Mouse (Mus musculus) CH12.LX (cell line): Measurements from ENCODE around the gene Tfap4. TPM values are rescaled to one million over a fixed set of nuclear protein-coding genes. Genes with fewer than 3 reads are reported as not detected.

Experiments
- DNase-seq: peaks from one replicate; pipeline ENCODE4 v3.0.0-alpha.2; 2013; ENCODE audit errors: extremely low read depth
- H3K27ac ChIP-seq: 2 replicates; pipeline ENCODE4 v1.5.1; 2012; ENCODE audit warnings: low read depth, mild to moderate bottlenecking, control low read depth, moderate library complexity; ENCODE audit not compliant: insufficient read depth
- H3K27me3 ChIP-seq: replicated peaks from 2 replicates; pipeline ENCODE3; 2012; ENCODE audit warnings: inconsistent platforms
- H3K36me3 ChIP-seq, 2 experiments: replicated peaks in 1 of 2; 2 replicates each; pipeline versions ENCODE3 to v1.6.1; 2012; ENCODE audit warnings: inconsistent platforms in 1 of 2, low read length in 1 of 2, mild to moderate bottlenecking in 1 of 2, mixed read lengths in 1 of 2, moderate library complexity in 1 of 2; ENCODE audit not compliant: control insufficient read depth in 1 of 2, insufficient read depth in 1 of 2
- H3K4me1 ChIP-seq, 2 experiments: 2 replicates each; pipeline ENCODE4 v1.6.1; 2012; ENCODE audit warnings: inconsistent platforms in 1 of 2, moderate library complexity in 1 of 2; ENCODE audit not compliant: insufficient read depth in 2 of 2, control insufficient read depth in 1 of 2
- H3K4me2 ChIP-seq: 2 replicates; pipeline ENCODE4 v1.6.1; 2012; ENCODE audit warnings: low read depth, mild to moderate bottlenecking, control low read depth; ENCODE audit not compliant: poor library complexity, insufficient read depth, severe bottlenecking
- H3K4me3 ChIP-seq, 3 experiments: fragments of 150-350 bp in 1 of 3; sonication (generic) in 1 of 3; replicated peaks in 1 of 3; 2 replicates each; pipeline versions ENCODE3 to v1.5.1; 2011 to 2012; ENCODE audit warnings: low read depth in 2 of 3, low read length in 2 of 3, mild to moderate bottlenecking in 2 of 3, moderate library complexity in 2 of 3, control low read depth in 1 of 3, improper control_type of control experiment in 1 of 3, inconsistent platforms in 1 of 3, mixed read lengths in 1 of 3; ENCODE audit not compliant: poor library complexity in 1 of 3
- H3K79me2 ChIP-seq: replicated peaks from 2 replicates; pipeline ENCODE4 v1.6.1; 2012; ENCODE audit warnings: mild to moderate bottlenecking, moderate library complexity; ENCODE audit not compliant: control insufficient read depth, poor library complexity, insufficient read depth, severe bottlenecking; ENCODE audit errors: extremely low read depth
- H3K9ac ChIP-seq: 2 replicates; pipeline ENCODE4 v1.6.1; 2012; ENCODE audit warnings: low read depth, mild to moderate bottlenecking, control low read depth, moderate library complexity; ENCODE audit not compliant: insufficient read depth
- H3K9me3 ChIP-seq: replicated peaks from 2 replicates; pipeline ENCODE3; 2012; ENCODE audit warnings: low read length, inconsistent platforms, mixed read lengths
- CHD1 ChIP-seq: IDR thresholded peaks from 2 replicates; pipeline ENCODE4 v1.6.1; 2012; ENCODE audit warnings: low read depth, low read length, improper control_type of control experiment, inconsistent platforms
- CHD2 ChIP-seq: IDR thresholded peaks from 2 replicates; pipeline ENCODE4 v1.6.1; 2011; ENCODE audit warnings: low read length, improper control_type of control experiment
- E2F4 ChIP-seq: IDR thresholded peaks from 2 replicates; pipeline ENCODE4 v1.6.1; 2011; ENCODE audit warnings: low read depth, low read length, improper control_type of control experiment; ENCODE audit not compliant: insufficient replicate concordance
- ETS1 ChIP-seq: conservative IDR thresholded peaks from 2 replicates; pipeline ENCODE4 v1.6.1; 2012; ENCODE audit warnings: low read depth, mild to moderate bottlenecking, inconsistent platforms, low read length, improper control_type of control experiment, moderate library complexity
- GABPA ChIP-seq: IDR thresholded peaks from 2 replicates; pipeline ENCODE4 v1.6.1; 2012; ENCODE audit warnings: low read depth, low read length, improper control_type of control experiment, inconsistent platforms; ENCODE audit not compliant: insufficient replicate concordance
- IRF4 ChIP-seq: IDR thresholded peaks from 2 replicates; pipeline ENCODE4 v1.6.1; 2014; ENCODE audit warnings: low read depth, mild to moderate bottlenecking, inconsistent platforms, low read length, improper control_type of control experiment
- MAFK ChIP-seq: IDR thresholded peaks from 2 replicates; pipeline ENCODE4 v1.6.1; 2011; ENCODE audit warnings: low read length, improper control_type of control experiment; ENCODE audit not compliant: insufficient replicate concordance
- MAX ChIP-seq: IDR thresholded peaks from 2 replicates; pipeline ENCODE4 v1.6.1; 2011; ENCODE audit warnings: low read length, improper control_type of control experiment
- MAZ ChIP-seq: IDR thresholded peaks from 2 replicates; pipeline ENCODE4 v1.6.1; 2012; ENCODE audit warnings: low read depth, mild to moderate bottlenecking, inconsistent platforms, low read length, improper control_type of control experiment, moderate library complexity
- MEF2A ChIP-seq: IDR thresholded peaks from 2 replicates; pipeline ENCODE4 v1.6.1; 2014; ENCODE audit warnings: low read depth, mild to moderate bottlenecking, inconsistent platforms, low read length, improper control_type of control experiment, borderline replicate concordance
- MXI1 ChIP-seq: IDR thresholded peaks from 2 replicates; pipeline ENCODE4 v1.6.1; 2011; ENCODE audit warnings: mild to moderate bottlenecking, low read depth, low read length, improper control_type of control experiment
- MYC ChIP-seq: IDR thresholded peaks from 2 replicates; pipeline ENCODE4 v1.6.1; 2011; ENCODE audit warnings: low read depth, mild to moderate bottlenecking, improper control_type of control experiment, low read length
- PAX5 ChIP-seq: IDR thresholded peaks from 2 replicates; pipeline ENCODE4 v1.6.1; 2012; ENCODE audit warnings: low read length, inconsistent platforms, mixed read lengths
- POLR2AphosphoS2 ChIP-seq: IDR thresholded peaks from 2 replicates; pipeline ENCODE4 v1.6.1; 2011; ENCODE audit warnings: low read depth, low read length, improper control_type of control experiment
- RCOR1 ChIP-seq: conservative IDR thresholded peaks from 2 replicates; pipeline ENCODE4 v1.6.1; 2012; ENCODE audit warnings: low read depth, mild to moderate bottlenecking, inconsistent platforms, low read length, improper control_type of control experiment
- TBP ChIP-seq: conservative IDR thresholded peaks from 2 replicates; pipeline ENCODE4 v1.6.1; 2011; ENCODE audit warnings: low read depth, low read length, improper control_type of control experiment
- USF2 ChIP-seq: conservative IDR thresholded peaks from 2 replicates; pipeline ENCODE4 v1.6.1; 2011; ENCODE audit warnings: low read depth, low read length, improper control_type of control experiment
- ZKSCAN1 ChIP-seq: IDR thresholded peaks from 2 replicates; pipeline ENCODE4 v1.6.1; 2012; ENCODE audit warnings: low read depth, inconsistent platforms, low read length, improper control_type of control experiment, borderline replicate concordance
- ZMIZ1 ChIP-seq: IDR thresholded peaks from 2 replicates; pipeline ENCODE4 v1.6.1; 2012; ENCODE audit warnings: low read depth, mild to moderate bottlenecking, inconsistent platforms, low read length, improper control_type of control experiment
- dilution Hi-C: fragments of 300-500 bp; cut with MboI; formaldehyde crosslinking; loops from 2 replicates; pipeline ENCODE4 v1.14.3; 2020; ENCODE audit warnings: low sequenced_read_pairs; ENCODE audit not compliant: extremely low pct_unique_long_range_greater_than_20kb, extremely low pct_ligation_motif_present
- in situ Hi-C: fragments of 300-500 bp; cut with MboI; formaldehyde crosslinking; loops from 3 replicates; pipeline ENCODE4 v1.14.3; 2019; ENCODE audit warnings: low sequenced_read_pairs, low pct_ligation_motif_present, low pct_unique_long_range_greater_than_20kb, mixed read lengths
- polyA plus RNA-seq: library from polyadenylated mRNA; unstranded; fragments of >175 nt; gene quantifications from 2 replicates; pipeline ENCODE4 v1.2.1, GENCODE M21; 2012; ENCODE audit warnings: low read depth; ENCODE audit not compliant: insufficient read length
- total RNA-seq, 2 experiments: library from RNA; depleted of rRNA; stranded (reverse); fragments of 300-350 nt in 1 of 2; fragments of >200 nt in 1 of 2; gene quantifications; 2 replicates each; pipeline ENCODE4 v1.2.3; 2012 to 2014

Gene Tfap4
- total and polyA plus RNA-seq, 3 experiments = 23.5 to 43.3 (median 24.0) TPM

DNA sequence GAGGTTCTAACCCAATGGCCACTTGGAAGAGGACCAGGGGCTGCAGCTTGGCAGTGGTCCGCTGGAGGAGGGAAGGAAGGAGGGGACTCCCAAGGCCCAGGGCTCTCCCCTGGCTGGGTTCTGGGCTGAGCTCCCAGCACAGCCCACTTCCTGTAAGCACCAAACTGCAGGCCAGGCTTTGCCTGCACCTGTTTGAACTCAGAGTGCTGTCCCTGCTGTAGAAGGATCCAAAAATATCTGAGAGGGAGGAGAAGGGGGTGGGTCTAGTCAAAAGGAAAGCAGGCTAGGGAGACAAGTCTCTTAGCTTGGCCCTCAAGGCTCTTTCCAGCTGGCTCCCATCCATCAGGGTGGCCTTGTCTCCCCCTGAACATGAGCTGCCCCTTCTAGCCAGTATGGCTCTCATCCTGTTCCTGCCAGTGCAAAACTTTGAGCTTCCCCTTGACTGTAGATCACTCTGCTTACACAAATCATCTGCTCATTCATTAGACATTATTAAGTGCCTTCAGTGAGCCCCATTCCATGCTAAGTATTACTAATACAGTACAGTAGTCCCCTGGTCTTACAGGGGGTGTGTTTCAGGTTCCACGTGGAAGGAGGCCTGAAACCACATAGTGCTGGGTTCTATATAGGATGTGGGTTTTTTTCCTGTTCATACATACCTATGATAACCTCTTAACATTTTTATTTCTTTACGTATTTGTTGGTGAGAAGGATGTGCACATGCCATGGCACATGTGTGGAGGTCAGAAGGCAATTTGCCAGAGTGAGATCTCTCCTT is 46.8 kb downstream of the Tfap4 start (continued):
- TF ChIP-seq RCOR1 (no peak), MXI1 (peak; percentile 61), TBP (peak; percentile 60; the same call in 1 of the 2 replicates), ETS1 (peak; percentile 75), ZKSCAN1 (no peak), MAZ (no peak), CHD1 (0 out of 2 replicates have a peak, but pooled peaks have one; percentile 22), MYC (no peak), ZMIZ1 (no peak)
- TF ChIP-seq, all 38 proteins: peak for 13

GRCm38 (mm10) chr16:4511371-4511770 is 48.3 kb downstream of the Tfap4 start:
- Histone ChIP-seq H3K79me2 (no peaks in the 10 kb centered on the region), H3K4me3 (no peak overlapping the region), H3K27me3 (no peaks in the 10 kb centered on the region), H3K27ac (no peak overlapping the region), H3K36me3 (peaks cover 0 to 25% of the 10 kb centered on the region in 2 experiments), H3K4me1 (peaks cover 21 to 98% of the 10 kb centered on the region in 2 experiments), H3K9me3 (no peaks in the 10 kb centered on the region), H3K9ac (no peak overlapping the region)
- no peak for DNase-seq
- dilution Hi-C loops (no loop called here), in situ Hi-C loops (no loop called here)
- TF ChIP-seq MAFK = no peak
- TF ChIP-seq MAX = no peak
- no peak for TF ChIP-seq USF2
- no peak for TF ChIP-seq GABPA
- 0 out of 2 replicates have a peak, but pooled peaks have one; percentile 30 for TF ChIP-seq CHD2
- peak; percentile 64; the same call in 1 of the 2 replicates for TF ChIP-seq MEF2A
- TF ChIP-seq E2F4 = no peak
- no peak for TF ChIP-seq PAX5
- 0 out of 2 replicates have a peak, but pooled peaks have one; percentile 8 for TF ChIP-seq IRF4
- TF ChIP-seq POLR2AphosphoS2 = no peak
- TF ChIP-seq, all 38 proteins: peak for 3
- no peak overlapping the region for H3K4me2 ChIP-seq
